Mouse (Mus musculus) heart, adult 2 months (tissue): ENCODE results near the gene Spire2.

Experiments used
- CTCF ChIP-seq: fragments of 200-600 bp; IDR thresholded peaks from 2 replicates; pipeline ENCODE4 v1.8.1; 2022; ENCODE audit warnings: antibody characterized with exemption, mild to moderate bottlenecking, moderate library complexity
- EP300 ChIP-seq: fragments of 200-500 bp; IDR thresholded peaks from 2 replicates; pipeline ENCODE4 v1.6.1; 2011; ENCODE audit warnings: low read depth, low read length, control low read depth; ENCODE audit not compliant: insufficient read depth

GRCm38 (mm10) chr8:123334467-123334866 is 2.0 kb downstream of the Spire2 start:
- no peak for TF ChIP-seq EP300
- no peak for TF ChIP-seq CTCF
